Mouse (Mus musculus): ENCODE measurements around the gene Retnlb. TPM values are rescaled to one million over a fixed set of nuclear protein-coding genes. Genes with fewer than 3 reads are reported as not detected.

Gene Retnlb
- polyA plus RNA-seq (2011; ENCODE audit: insufficient read depth, insufficient read length, low read depth, missing spikeins) = not detected in 2 replicates

DNA sequence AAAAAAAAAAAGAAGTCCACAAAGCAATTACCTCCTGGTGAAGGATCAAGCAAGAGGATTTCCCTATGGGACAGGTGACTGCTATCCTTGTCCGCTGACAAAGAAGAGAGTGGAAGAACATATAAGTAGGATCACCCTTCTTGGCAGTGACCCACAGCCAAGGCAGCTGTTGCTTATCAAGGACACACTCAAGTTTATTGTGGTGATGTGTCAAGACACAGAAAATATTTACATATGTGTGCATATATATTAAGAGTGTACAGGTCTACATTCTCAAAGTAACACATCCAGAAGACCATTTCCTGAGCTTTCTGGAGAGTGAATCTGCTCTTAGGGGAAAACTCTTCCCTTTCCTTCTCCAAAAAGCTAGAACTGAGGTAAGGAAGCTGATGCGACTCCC is at the start of gene Retnlb:
Gene Retnlb, plus strand, starts transcription at position 162 of the 400 bp plus-strand sequence.
- TF ChIP-seq CTCF (IDR thresholded peaks at IDR 0.05; ENCODE audit: low read depth, low read length) (no peak), POLR2A (IDR thresholded peaks at IDR 0.05; ENCODE audit: insufficient read depth, low read length) (no peak), EP300 (IDR thresholded peaks at IDR 0.05; ENCODE audit: insufficient read depth, low read depth, low read length) (no peak)
- Histone ChIP-seq H3K27ac (ENCODE audit: insufficient read depth, low read length) (no peak within 1 kb of the TSS), H3K4me1 (ENCODE audit: control insufficient read depth, insufficient read depth, low read length) (no peaks in the 10 kb centered on the region), H3K9ac (ENCODE audit: low read depth, poor library complexity, severe bottlenecking) (no peak within 1 kb of the TSS), H3K27me3 (ENCODE audit: control insufficient read depth, insufficient read depth, low read length, poor library complexity, severe bottlenecking) (no peaks in the 10 kb centered on the region), H3K4me3 (ENCODE audit: low read depth, low read length) (no peak within 1 kb of the TSS), H3K9me3 (replicated peaks; ENCODE audit: control insufficient read depth, insufficient read depth, low read length, poor library complexity, severe bottlenecking) (no peaks in the 10 kb centered on the region), H3K36me3 (ENCODE audit: control insufficient read depth, insufficient read depth, low read length, poor library complexity, severe bottlenecking) (no peaks in the 10 kb centered on the region)

DNA sequence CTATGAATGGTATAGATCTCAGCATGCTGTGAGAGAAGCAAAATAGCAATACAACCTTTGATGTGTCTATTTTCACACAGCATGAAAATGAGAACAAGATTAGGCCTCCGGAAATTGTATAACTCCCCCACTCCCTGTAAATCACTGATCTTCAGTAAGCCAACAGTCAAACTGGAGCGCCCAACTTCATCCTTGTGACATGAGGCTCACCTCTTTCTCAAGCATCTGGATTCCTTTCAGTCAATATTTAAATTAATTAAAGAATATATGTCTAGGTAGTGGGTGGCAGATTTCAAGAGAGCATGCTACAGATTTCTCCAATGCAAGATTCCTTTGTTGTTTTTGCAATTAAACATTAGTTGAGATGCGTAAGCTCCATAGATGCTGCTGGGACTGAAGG is 47.5 kb upstream of the Retnlb start:
- TF ChIP-seq POLR2A (IDR thresholded peaks at IDR 0.05; ENCODE audit: insufficient read depth, low read length) (no peak), CTCF (IDR thresholded peaks at IDR 0.05; ENCODE audit: low read depth, low read length) (no peak), EP300 (IDR thresholded peaks at IDR 0.05; ENCODE audit: insufficient read depth, low read depth, low read length) (no peak)
- Histone ChIP-seq H3K27me3 (ENCODE audit: control insufficient read depth, insufficient read depth, low read length, poor library complexity, severe bottlenecking) (no peaks in the 10 kb centered on the region), H3K27ac (ENCODE audit: insufficient read depth, low read length) (no peak overlapping the region), H3K4me3 (ENCODE audit: low read depth, low read length) (no peak overlapping the region), H3K9ac (ENCODE audit: low read depth, poor library complexity, severe bottlenecking) (no peak overlapping the region), H3K9me3 (replicated peaks; ENCODE audit: control insufficient read depth, insufficient read depth, low read length, poor library complexity, severe bottlenecking) (no peaks in the 10 kb centered on the region), H3K4me1 (ENCODE audit: control insufficient read depth, insufficient read depth, low read length) (no peaks in the 10 kb centered on the region), H3K36me3 (ENCODE audit: control insufficient read depth, insufficient read depth, low read length, poor library complexity, severe bottlenecking) (no peaks in the 10 kb centered on the region)

DNA sequence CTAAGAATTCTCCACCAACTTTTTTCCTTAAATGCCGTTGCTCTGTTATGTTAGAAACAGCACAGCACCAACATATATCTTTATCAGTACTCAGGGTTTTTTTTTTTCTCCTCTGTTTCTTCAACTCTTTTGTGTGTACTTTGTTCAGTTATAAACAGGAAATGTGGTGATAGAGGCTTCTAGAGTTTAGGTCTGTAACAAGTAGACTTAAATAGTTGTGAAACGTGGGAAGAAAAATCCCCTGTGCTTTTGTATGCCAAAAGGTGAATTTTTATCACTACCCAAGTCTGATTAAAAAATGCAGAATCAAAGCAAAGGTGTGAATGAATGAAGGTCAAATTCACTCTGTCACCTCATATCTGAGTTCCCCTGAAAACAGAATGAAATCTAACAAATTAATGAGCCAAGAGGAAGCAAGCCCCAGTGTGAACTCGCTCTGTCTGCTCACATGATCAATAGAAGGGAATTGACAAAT is 44.6 kb upstream of the Retnlb start, which contains the start of gene Trat1:
Gene Trat1, minus strand, starts transcription at position 51 of the 475 bp plus-strand sequence.
- H3K4me1 ChIP-seq (ENCODE audit: control insufficient read depth, insufficient read depth, low read length) = no peaks in the 10 kb centered on the region
- TF ChIP-seq EP300 (IDR thresholded peaks at IDR 0.05; ENCODE audit: insufficient read depth, low read depth, low read length) = no peak
- TF ChIP-seq POLR2A (IDR thresholded peaks at IDR 0.05; ENCODE audit: insufficient read depth, low read length) = no peak
- no peak for TF ChIP-seq CTCF (IDR thresholded peaks at IDR 0.05; ENCODE audit: low read depth, low read length)
- H3K27ac ChIP-seq (ENCODE audit: insufficient read depth, low read length) = no peak within 1 kb of the TSS
- H3K36me3 ChIP-seq (ENCODE audit: control insufficient read depth, insufficient read depth, low read length, poor library complexity, severe bottlenecking) = no peaks in the 10 kb centered on the region
- no peak within 1 kb of the TSS for H3K9ac ChIP-seq (ENCODE audit: low read depth, poor library complexity, severe bottlenecking)
- H3K27me3 ChIP-seq (ENCODE audit: control insufficient read depth, insufficient read depth, low read length, poor library complexity, severe bottlenecking) = no peaks in the 10 kb centered on the region
- no peak within 1 kb of the TSS for H3K4me3 ChIP-seq (ENCODE audit: low read depth, low read length)
- H3K9me3 ChIP-seq (replicated peaks; ENCODE audit: control insufficient read depth, insufficient read depth, low read length, poor library complexity, severe bottlenecking) = no peaks in the 10 kb centered on the region

DNA sequence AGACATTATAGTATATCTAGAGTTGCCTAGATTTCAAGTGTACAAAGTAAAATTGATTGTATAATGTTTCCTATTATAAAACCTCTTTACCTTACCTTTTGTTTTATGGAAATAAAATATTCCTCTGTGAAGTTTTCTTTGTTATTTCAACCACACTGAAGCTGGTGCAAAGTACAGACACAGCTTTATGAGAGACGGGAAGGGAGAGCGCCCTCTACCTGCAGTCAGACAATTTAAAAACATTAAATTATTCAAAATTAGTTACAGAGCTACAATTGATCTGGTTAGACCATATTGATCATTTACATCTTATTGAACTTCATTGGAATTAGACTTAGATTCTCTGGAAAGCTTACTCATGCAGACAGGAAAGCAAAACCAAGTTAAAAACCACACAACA is 39.4 kb upstream of the Retnlb start:
- no peak overlapping the region for H3K27ac ChIP-seq (ENCODE audit: insufficient read depth, low read length)
- H3K9me3 ChIP-seq (replicated peaks; ENCODE audit: control insufficient read depth, insufficient read depth, low read length, poor library complexity, severe bottlenecking) = no peaks in the 10 kb centered on the region
- no peaks in the 10 kb centered on the region for H3K4me1 ChIP-seq (ENCODE audit: control insufficient read depth, insufficient read depth, low read length)
- H3K27me3 ChIP-seq (ENCODE audit: control insufficient read depth, insufficient read depth, low read length, poor library complexity, severe bottlenecking) = no peaks in the 10 kb centered on the region
- H3K4me3 ChIP-seq (ENCODE audit: low read depth, low read length) = no peak overlapping the region
- no peaks in the 10 kb centered on the region for H3K36me3 ChIP-seq (ENCODE audit: control insufficient read depth, insufficient read depth, low read length, poor library complexity, severe bottlenecking)
- H3K9ac ChIP-seq (ENCODE audit: low read depth, poor library complexity, severe bottlenecking) = no peak overlapping the region
- TF ChIP-seq CTCF (IDR thresholded peaks at IDR 0.05; ENCODE audit: low read depth, low read length) (no peak), EP300 (IDR thresholded peaks at IDR 0.05; ENCODE audit: insufficient read depth, low read depth, low read length) (no peak), POLR2A (IDR thresholded peaks at IDR 0.05; ENCODE audit: insufficient read depth, low read length) (no peak)

DNA sequence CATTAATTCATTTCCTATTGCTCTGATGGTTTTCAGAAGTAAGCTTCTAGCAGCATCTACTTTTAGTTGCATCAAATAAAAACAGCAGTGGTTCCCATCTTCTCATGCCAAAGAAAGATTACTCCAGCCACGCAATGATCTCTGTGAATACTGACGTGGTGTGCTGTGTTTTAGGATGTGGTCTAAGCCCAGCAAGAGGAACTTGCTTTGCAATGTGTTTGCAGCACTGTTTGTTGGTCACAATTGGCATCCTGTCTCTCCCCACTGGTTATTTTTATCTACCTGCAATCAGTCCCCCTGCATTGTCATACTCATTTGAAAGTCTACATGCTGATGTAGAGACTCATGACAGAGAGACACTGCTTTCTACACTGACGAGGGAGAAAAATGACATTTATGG is 30.4 kb upstream of the Retnlb start:
- Histone ChIP-seq H3K9ac (ENCODE audit: low read depth, poor library complexity, severe bottlenecking) (no peak overlapping the region), H3K27me3 (ENCODE audit: control insufficient read depth, insufficient read depth, low read length, poor library complexity, severe bottlenecking) (no peaks in the 10 kb centered on the region), H3K4me3 (ENCODE audit: low read depth, low read length) (no peak overlapping the region), H3K27ac (ENCODE audit: insufficient read depth, low read length) (no peak overlapping the region), H3K4me1 (ENCODE audit: control insufficient read depth, insufficient read depth, low read length) (no peaks in the 10 kb centered on the region), H3K36me3 (ENCODE audit: control insufficient read depth, insufficient read depth, low read length, poor library complexity, severe bottlenecking) (no peaks in the 10 kb centered on the region), H3K9me3 (replicated peaks; ENCODE audit: control insufficient read depth, insufficient read depth, low read length, poor library complexity, severe bottlenecking) (no peaks in the 10 kb centered on the region)
- TF ChIP-seq POLR2A (IDR thresholded peaks at IDR 0.05; ENCODE audit: insufficient read depth, low read length) (no peak), CTCF (IDR thresholded peaks at IDR 0.05; ENCODE audit: low read depth, low read length) (no peak), EP300 (IDR thresholded peaks at IDR 0.05; ENCODE audit: insufficient read depth, low read depth, low read length) (no peak)

DNA sequence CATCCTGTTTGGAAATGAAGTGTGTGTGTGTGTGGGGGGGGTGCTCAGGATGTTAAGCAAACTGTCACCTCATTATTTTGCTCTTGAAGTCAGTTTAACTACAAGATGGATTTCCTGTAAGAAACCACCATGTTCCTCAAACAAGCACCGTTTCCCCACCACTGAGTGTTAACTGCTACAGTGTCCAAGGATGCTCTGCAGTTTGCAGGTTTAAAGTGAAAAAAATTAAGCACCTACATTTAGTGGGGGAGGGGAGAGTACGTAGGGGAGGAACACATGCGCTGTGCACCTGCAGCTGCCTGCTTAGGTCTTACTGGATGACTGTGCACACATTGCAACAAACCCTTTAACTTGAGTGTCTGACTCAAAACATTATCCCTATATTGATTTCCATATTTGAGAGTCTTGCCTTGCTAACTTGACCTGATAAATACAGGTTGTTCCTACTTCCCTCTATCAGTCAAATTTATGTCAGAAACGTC is 27.9 kb upstream of the Retnlb start:
- Histone ChIP-seq H3K4me1 (ENCODE audit: control insufficient read depth, insufficient read depth, low read length) (no peaks in the 10 kb centered on the region), H3K27ac (ENCODE audit: insufficient read depth, low read length) (no peak overlapping the region), H3K9me3 (replicated peaks; ENCODE audit: control insufficient read depth, insufficient read depth, low read length, poor library complexity, severe bottlenecking) (no peaks in the 10 kb centered on the region), H3K27me3 (ENCODE audit: control insufficient read depth, insufficient read depth, low read length, poor library complexity, severe bottlenecking) (no peaks in the 10 kb centered on the region), H3K9ac (ENCODE audit: low read depth, poor library complexity, severe bottlenecking) (no peak overlapping the region), H3K36me3 (ENCODE audit: control insufficient read depth, insufficient read depth, low read length, poor library complexity, severe bottlenecking) (no peaks in the 10 kb centered on the region), H3K4me3 (ENCODE audit: low read depth, low read length) (no peak overlapping the region)
- TF ChIP-seq EP300 (IDR thresholded peaks at IDR 0.05; ENCODE audit: insufficient read depth, low read depth, low read length) (no peak), CTCF (IDR thresholded peaks at IDR 0.05; ENCODE audit: low read depth, low read length) (no peak), POLR2A (IDR thresholded peaks at IDR 0.05; ENCODE audit: insufficient read depth, low read length) (no peak)

Data from ES-Bruce4 (cell line).